ENCODE assay signal across 13 mouse cellular contexts in the genomic region with DNA sequence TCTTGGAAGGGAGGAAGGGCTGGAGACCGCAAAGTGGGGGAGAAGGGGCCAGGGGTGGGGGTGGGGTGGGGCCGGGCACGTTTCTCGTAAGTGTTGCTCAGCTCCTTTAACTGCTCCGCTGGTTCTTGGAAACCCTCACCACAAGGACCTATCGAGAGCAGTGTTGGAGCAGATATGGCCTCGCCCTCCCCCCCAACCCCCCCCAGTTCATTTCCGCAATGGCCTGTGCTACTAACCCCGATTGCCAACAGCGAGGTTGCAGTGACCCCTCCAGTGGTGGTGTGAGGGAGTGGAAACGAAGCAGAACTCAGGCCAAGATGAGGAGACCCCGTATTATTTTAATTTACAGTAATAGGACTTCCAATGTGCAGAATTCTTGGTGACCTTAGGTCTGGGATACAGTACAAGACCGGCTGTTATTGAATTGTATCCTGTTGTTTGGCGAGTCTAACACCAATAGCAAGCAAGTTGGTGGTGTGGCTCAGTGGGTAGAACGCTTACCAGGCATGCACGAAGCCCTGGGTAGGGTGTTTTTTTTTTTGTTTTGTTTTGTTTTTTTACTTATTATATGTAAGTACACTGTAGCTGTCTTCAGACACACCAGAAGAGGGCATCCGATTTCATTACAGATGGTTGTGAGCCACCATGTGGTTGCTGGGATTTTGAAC. TPM values are rescaled to one million over a fixed set of nuclear protein-coding genes. Genes with fewer than 3 reads are reported as not detected.
DNase-seq lines count a peak whose midpoint lies in the region; ATAC-seq and TF ChIP-seq lines count a peak whose summit lies in the region.
"Had no signal": no experiment of that assay in that cellular context is flagged by ENCODE, and none has a peak within 500 bp of the region (broad histone marks: within the 10 kb centered on the region; RNA-seq: fewer than 3 reads in every experiment).

No protein-coding gene starts in this region.

- H3K9me3 ChIP-seq in heart, embryonic 11.5 days (replicated peaks; ENCODE audit: control insufficient read depth, low read length): no peaks in the 10 kb centered on the region
- no peaks in the 10 kb centered on the region for H3K9me3 ChIP-seq in liver, embryonic 15.5 days (replicated peaks)
- H3K9me3 ChIP-seq: limb, embryonic 12.5 days had no signal

- 62% methylated on average over 17 of the region's 17 CpGs for WGBS in heart, embryonic 11.5 days (ENCODE audit: insufficient replicate concordance)
- WGBS in heart, adult 2 months: 72% methylated on average over 17 of the region's 17 CpGs
- 14% methylated on average over 17 of the region's 17 CpGs for WGBS in liver, embryonic 15.5 days (ENCODE audit: insufficient replicate concordance)

- no peak overlapping the region; the same call in 1 of the 2 replicates for H3K9ac ChIP-seq in heart, embryonic 11.5 days (ENCODE audit: low read depth, low read length)
- no peak overlapping the region for H3K9ac ChIP-seq in heart, adult 2 months (ENCODE audit: low read depth, low read length)
- H3K9ac ChIP-seq in liver, embryonic 15.5 days: peak overlapping the region; percentile 60
- H3K9ac ChIP-seq: limb, embryonic 12.5 days had no signal

- H3K4me3 ChIP-seq in heart, embryonic 11.5 days (ENCODE audit: low read depth, low read length): no peak overlapping the region
- H3K4me3 ChIP-seq in heart, adult 2 months: no peak overlapping the region
- H3K4me3 ChIP-seq in liver, embryonic 15.5 days (replicated peaks): peak overlapping the region; percentile 25
- H3K4me3 ChIP-seq: limb, embryonic 12.5 days; myocyte had no signal

- H3K27ac ChIP-seq in heart, embryonic 11.5 days (ENCODE audit: low read depth, low read length): 0 out of 2 replicates have a peak overlapping the region, but pooled peaks have one; percentile 86
- no peak overlapping the region for H3K27ac ChIP-seq in heart, adult 2 months
- peak overlapping the region; percentile 96 for H3K27ac ChIP-seq in liver, embryonic 15.5 days (replicated peaks)
- H3K27ac ChIP-seq: limb, embryonic 12.5 days had no signal

- intact Hi-C loops in heart, adult 2 months (cut with DNase I): no loop called here

- H3K27me3 ChIP-seq in heart, embryonic 11.5 days (ENCODE audit: control insufficient read depth, insufficient read depth, low read length): no peaks in the 10 kb centered on the region
- H3K27me3 ChIP-seq in heart, adult 2 months (ENCODE audit: control insufficient read depth, insufficient read depth, low read length): no peaks in the 10 kb centered on the region
- no peaks in the 10 kb centered on the region for H3K27me3 ChIP-seq in liver, embryonic 15.5 days

- no peaks in the 10 kb centered on the region for H3K79me2 ChIP-seq in heart, adult 2 months (replicated peaks; ENCODE audit: control insufficient read depth, insufficient read depth, low read length)

- peaks cover 11% of the 10 kb centered on the region; the same call in 1 of the 2 replicates for H3K4me1 ChIP-seq in heart, embryonic 11.5 days (ENCODE audit: control insufficient read depth, insufficient read depth, low read length)
- peaks cover 5% of the 10 kb centered on the region for H3K4me1 ChIP-seq in heart, adult 2 months (ENCODE audit: control insufficient read depth, insufficient read depth, low read length)
- peaks cover 93% of the 10 kb centered on the region for H3K4me1 ChIP-seq in liver, embryonic 15.5 days (replicated peaks)

- H3K4me2 ChIP-seq in heart, embryonic 11.5 days: peak overlapping the region; percentile 32; the same call in 1 of the 2 replicates
- peak overlapping the region; percentile 57 for H3K4me2 ChIP-seq in liver, embryonic 15.5 days
- H3K4me2 ChIP-seq: limb, embryonic 12.5 days had no signal

- no peak for DNase-seq in heart, adult 2 months
- DNase-seq in thymus, postnatal 0 days (ENCODE audit: low spot score): peak; percentile 42
- no peak for DNase-seq in thymus, postnatal 25 days
- DNase-seq in adrenal gland, adult 8-10 months: no peak
- DNase-seq in layer of hippocampus, postnatal 25 days (ENCODE audit: extremely low spot score in 1 of 2, low spot score in 1 of 2): no peak
- DNase-seq in frontal cortex, postnatal 36 days (ENCODE audit: low spot score in 2 of 2): no peak
- DNase-seq: cerebellum, postnatal 14 days; kidney, adult 2 months had no signal

- peak; percentile 82 for ATAC-seq in heart, embryonic 11.5 days (replicated peaks; ENCODE audit: insufficient number of reproducible peaks, low FRiP score, low TSS enrichment)
- peak; percentile 88 for ATAC-seq in liver, embryonic 15.5 days (ENCODE audit: insufficient read depth)

- TF ChIP-seq POLR2A in heart, adult 2 months (IDR thresholded peaks at IDR 0.05; ENCODE audit: insufficient read depth, low read depth, low read length): no peak

- no peak for TF ChIP-seq CTCF in heart, adult 2 months (IDR thresholded peaks at IDR 0.05)

- no peak for TF ChIP-seq EP300 in heart, adult 2 months (IDR thresholded peaks at IDR 0.05; ENCODE audit: insufficient read depth, low read depth, low read length)

- H3K36me3 ChIP-seq in heart, embryonic 11.5 days (ENCODE audit: control insufficient read depth, insufficient read depth, low read length): 0 out of 2 replicates have a peak, but pooled peaks cover 2% of the 10 kb centered on the region
- H3K36me3 ChIP-seq in heart, adult 2 months (ENCODE audit: control insufficient read depth, insufficient read depth, low read length): no peaks in the 10 kb centered on the region
- peaks cover 10% of the 10 kb centered on the region for H3K36me3 ChIP-seq in liver, embryonic 15.5 days (replicated peaks)

RNA-seq across cellular contexts. Expression of a gene that starts 10.4 kb away (rescaled TPM):
- 23.5 and 27.3 TPM in 2 replicates for polyA plus RNA-seq in heart, embryonic 11.5 days (2014; fragmentation: Nextera tagmentation; extraction: Ambion mirVana)
- 10 to 100 TPM; 17.2 to 20.5 TPM for total RNA-seq in heart, adult 2 months (2021)
- 24.6 and 27.9 TPM in 2 replicates for polyA plus RNA-seq in heart, adult 2 months (2012; rRNA removed)
- 78.6 and 81.4 TPM in 2 replicates for polyA plus RNA-seq in thymus, postnatal 0 days (2015; fragmentation: Nextera tagmentation; extraction: Ambion mirVana)
- polyA plus RNA-seq in liver, embryonic 15.5 days (2015; fragmentation: Nextera tagmentation; extraction: Ambion mirVana): 93.3 and 93.5 TPM in 2 replicates
- 100 to 1,000 TPM in 1 of 4 experiments, 10 to 100 TPM in 3; 55.1 to 168 (median 83.0) TPM for total RNA-seq in adrenal gland, adult 8-10 months (2022)
- 1 to 10 TPM; 2.7 to 3.7 TPM for total RNA-seq in layer of hippocampus, postnatal 25 days (2021)

RNA-seq across cellular contexts. Expression of a gene that starts 48.5 kb away (rescaled TPM):
- not detected in 2 replicates for polyA plus RNA-seq in heart, embryonic 11.5 days (2014; fragmentation: Nextera tagmentation; extraction: Ambion mirVana)
- not detected for total RNA-seq in heart, adult 2 months (2021)
- not detected in 2 replicates for polyA plus RNA-seq in heart, adult 2 months (2012; rRNA removed)
- polyA plus RNA-seq in thymus, postnatal 0 days (2015; fragmentation: Nextera tagmentation; extraction: Ambion mirVana): not detected in 2 replicates
- not detected in 2 replicates for polyA plus RNA-seq in liver, embryonic 15.5 days (2015; fragmentation: Nextera tagmentation; extraction: Ambion mirVana)
- not detected for total RNA-seq in adrenal gland, adult 8-10 months (2022)
- total RNA-seq in layer of hippocampus, postnatal 25 days (2021): not detected
- polyA plus RNA-seq: gonadal fat pad, adult 2 months; kidney, adult 2 months; limb, embryonic 12.5 days; myocyte had no signal

RNA-seq across cellular contexts. Expression of a gene that starts 48.6 kb away (rescaled TPM):
- polyA plus RNA-seq in heart, embryonic 11.5 days (2014; fragmentation: Nextera tagmentation; extraction: Ambion mirVana): 10.0 and 12.0 TPM in 2 replicates
- 10 to 100 TPM; 12.8 to 13.8 TPM for total RNA-seq in heart, adult 2 months (2021)
- polyA plus RNA-seq in heart, adult 2 months (2012; rRNA removed): 15.3 and 16.9 TPM in 2 replicates
- polyA plus RNA-seq in thymus, postnatal 0 days (2015; fragmentation: Nextera tagmentation; extraction: Ambion mirVana): 10.7 and 13.8 TPM in 2 replicates
- polyA plus RNA-seq in liver, embryonic 15.5 days (2015; fragmentation: Nextera tagmentation; extraction: Ambion mirVana): 2.9 and 3.3 TPM in 2 replicates
- total RNA-seq in adrenal gland, adult 8-10 months (2022): 10 to 100 TPM; 23.9 to 40.4 (median 32.0) TPM
- 10 to 100 TPM; 43.4 to 45.7 TPM for total RNA-seq in layer of hippocampus, postnatal 25 days (2021)

RNA-seq across cellular contexts. Expression of a gene that starts 51.2 kb away (rescaled TPM):
- 0.13 and 0.32 TPM in 2 replicates for polyA plus RNA-seq in heart, embryonic 11.5 days (2014; fragmentation: Nextera tagmentation; extraction: Ambion mirVana)
- not detected for total RNA-seq in heart, adult 2 months (2021)
- 0.47 TPM in 1 of 2 replicates, not detected in the other for polyA plus RNA-seq in heart, adult 2 months (2012; rRNA removed)
- polyA plus RNA-seq in thymus, postnatal 0 days (2015; fragmentation: Nextera tagmentation; extraction: Ambion mirVana): 0.62 and 1.2 TPM in 2 replicates
- polyA plus RNA-seq in liver, embryonic 15.5 days (2015; fragmentation: Nextera tagmentation; extraction: Ambion mirVana): 0.10 and 0.23 TPM in 2 replicates
- under 1 TPM in 1 of 4 experiments, not detected in 3; 0.26 TPM for total RNA-seq in adrenal gland, adult 8-10 months (2022)
- under 1 TPM in 1 of 2 experiments, not detected in 1; 0.44 TPM for total RNA-seq in layer of hippocampus, postnatal 25 days (2021)
- polyA plus RNA-seq: myocyte had no signal
